Mouse (Mus musculus) liver, adult 2 months (tissue): ENCODE measurements around the gene Dyrk3. TPM values are rescaled to one million over a fixed set of nuclear protein-coding genes. Genes with fewer than 3 reads are reported as not detected.
"Not testable (repeated sequence)": the region's sequence is repeated elsewhere in the genome, so short reads cannot be mapped to it uniquely, and the experiment has no call there.

Experiments
- DNase-seq: peaks from one replicate; pipeline ENCODE4 v3.0.0-alpha.2; 2011; ENCODE audit warnings: low read depth, low spot score; ENCODE audit errors: extremely low read depth
- H3K27ac ChIP-seq: fragments of 200-500 bp; replicated peaks from 2 replicates; pipeline ENCODE4 v1.5.1; 2012; ENCODE audit warnings: low read depth, mild to moderate bottlenecking, control low read depth, inconsistent platforms, low read length; ENCODE audit not compliant: insufficient read depth
- H3K27me3 ChIP-seq: fragments of 200-500 bp; 2 replicates; pipeline ENCODE4 v1.6.1; 2012; ENCODE audit warnings: mild to moderate bottlenecking, moderate library complexity, low read length, inconsistent platforms; ENCODE audit not compliant: control insufficient read depth, insufficient read depth
- H3K36me3 ChIP-seq: fragments of 200-500 bp; 2 replicates; pipeline ENCODE4 v1.6.1; 2012; ENCODE audit warnings: low read length, inconsistent platforms; ENCODE audit not compliant: control insufficient read depth, insufficient read depth
- H3K4me1 ChIP-seq: fragments of 200-500 bp; 2 replicates; pipeline ENCODE4 v1.6.1; 2011; ENCODE audit warnings: low read length; ENCODE audit not compliant: control insufficient read depth, insufficient read depth
- H3K4me3 ChIP-seq: fragments of 200-500 bp; 2 replicates; pipeline ENCODE4 v1.5.1; 2011; ENCODE audit warnings: low read depth, mild to moderate bottlenecking, control low read depth, low read length, moderate library complexity; ENCODE audit not compliant: insufficient read depth
- H3K79me2 ChIP-seq: fragments of 200-500 bp; 2 replicates; pipeline ENCODE4 v1.6.1; 2012; ENCODE audit warnings: inconsistent platforms, mild to moderate bottlenecking, low read length, moderate library complexity; ENCODE audit not compliant: control insufficient read depth, insufficient read depth
- H3K9ac ChIP-seq: fragments of 200-500 bp; 2 replicates; pipeline ENCODE4 v1.6.1; 2012; ENCODE audit warnings: low read depth, mild to moderate bottlenecking, control low read depth, inconsistent platforms, low read length
- CTCF ChIP-seq: fragments of 200-500 bp; IDR thresholded peaks from 2 replicates; pipeline ENCODE4 v1.5.1; 2011; ENCODE audit warnings: low read depth, low read length, control low read depth
- POLR2A ChIP-seq: fragments of 200-500 bp; IDR thresholded peaks from 2 replicates; pipeline ENCODE4 v1.6.1; 2011; ENCODE audit warnings: low read length, control low read depth; ENCODE audit not compliant: insufficient read depth; ENCODE audit errors: extremely low read depth
- WGBS: fragments of 180-500 bp; shearing (Covaris S2); methylation state at CpG from one replicate; pipeline ENCODE4 v1.1.7; 2018; 5-methylcytosine and 5-hydroxymethylcytosine counted together
- polyA plus RNA-seq: library from polyadenylated mRNA; depleted of rRNA; stranded (reverse); fragments of >200 nt; gene quantifications from 2 replicates; pipeline ENCODE4 v1.2.3, GENCODE M21; 2012
- total RNA-seq: library from RNA; depleted of rRNA; stranded (reverse); fragments of >200 nt; gene quantifications from 2 replicates; pipeline ENCODE4 v1.2.3, GENCODE M21; 2014

The Dyrk3 gene
- total and polyA plus RNA-seq, 2 experiments: 0.50 to 1.3 TPM

DNA sequence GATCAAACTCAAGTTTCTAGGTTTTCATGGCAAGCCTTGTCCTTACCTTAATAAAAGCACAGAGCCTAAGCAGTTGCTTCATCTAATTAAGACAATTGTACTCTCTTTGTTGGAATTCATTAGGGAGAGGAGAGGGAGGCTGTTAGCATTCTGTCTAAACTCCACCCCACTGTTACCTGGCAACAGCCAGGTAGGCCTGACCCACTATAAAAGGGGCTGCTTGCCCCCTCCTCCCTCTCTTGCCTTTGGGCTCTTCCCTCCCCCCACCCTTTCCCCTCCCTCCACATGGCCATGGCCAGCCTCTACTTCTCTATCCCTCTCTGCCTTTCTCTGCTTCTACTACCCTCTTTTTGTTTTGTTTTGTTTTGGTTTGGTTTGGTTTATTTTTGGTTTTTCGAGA, 11.4 kb upstream of the Dyrk3 start:
- DNase-seq: no peak
- H3K4me3 ChIP-seq: no peak overlapping the region
- H3K79me2 ChIP-seq: no peaks in the 10 kb centered on the region; the same call in 1 of the 2 replicates
- H3K36me3 ChIP-seq: no peaks in the 10 kb centered on the region
- H3K27ac ChIP-seq: no peak overlapping the region
- H3K9ac ChIP-seq: no peak overlapping the region
- WGBS: 47% methylated on average over 1 of the region's 1 CpGs
- peaks cover 5% of the 10 kb centered on the region; the same call in 1 of the 2 replicates for H3K4me1 ChIP-seq
- TF ChIP-seq CTCF (no peak), POLR2A (no peak)
- H3K27me3 ChIP-seq: no peaks in the 10 kb centered on the region

DNA sequence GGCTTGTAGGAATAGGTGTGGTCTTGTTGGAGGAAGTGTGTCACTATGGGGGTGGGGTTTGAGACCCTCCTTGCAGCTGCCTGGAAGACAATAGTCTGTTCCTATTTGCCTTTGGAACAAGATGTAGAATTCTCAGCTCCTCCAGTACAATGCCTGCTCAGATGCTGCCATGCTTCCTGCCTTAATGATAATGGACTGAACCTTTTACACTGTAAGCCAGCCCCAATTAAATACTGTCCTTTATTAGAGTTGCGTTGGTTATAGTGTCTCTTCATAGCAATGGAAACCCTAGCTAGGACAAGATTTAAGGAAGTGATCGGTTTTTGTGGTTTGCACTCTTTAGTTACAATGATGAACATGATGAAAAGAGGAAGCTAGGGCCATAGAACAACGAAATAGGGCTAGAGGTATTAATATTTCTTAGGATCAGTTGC, 8.1 kb upstream of the Dyrk3 start:
- Histone ChIP-seq H3K4me3 (no peak overlapping the region), H3K9ac (no peak overlapping the region), H3K36me3 (no peaks in the 10 kb centered on the region), H3K27me3 (no peaks in the 10 kb centered on the region), H3K79me2 (no peaks in the 10 kb centered on the region), H3K27ac (no peak overlapping the region), H3K4me1 (no peaks in the 10 kb centered on the region)
- DNase-seq: no peak
- no peak for TF ChIP-seq POLR2A
- TF ChIP-seq CTCF: no peak
- 88% methylated on average over 3 of the region's 3 CpGs for WGBS

DNA sequence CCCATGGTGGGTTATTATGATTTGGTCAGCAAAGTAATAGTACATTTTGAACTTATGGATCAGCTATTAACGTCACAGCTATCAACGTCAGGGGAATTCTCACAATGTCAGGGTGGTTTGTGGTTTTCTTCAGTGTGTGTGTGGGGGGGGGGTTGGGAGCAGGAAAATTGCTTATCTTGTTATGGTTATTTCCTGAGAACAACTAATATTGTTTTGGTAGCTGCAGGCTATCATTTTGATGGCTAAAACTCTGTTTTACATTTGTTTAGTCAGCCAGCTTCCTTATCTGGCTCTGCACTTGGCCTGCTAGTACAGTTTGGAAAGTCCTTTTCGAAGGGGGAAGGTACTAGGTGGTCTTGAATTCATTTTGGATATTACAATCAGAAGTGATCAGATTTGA, 7.1 kb upstream of the Dyrk3 start:
- not testable (repeated sequence) for H3K27me3 ChIP-seq, H3K79me2 ChIP-seq, DNase-seq, H3K36me3 ChIP-seq, H3K4me1 ChIP-seq, H3K27ac ChIP-seq, H3K4me3 ChIP-seq, H3K9ac ChIP-seq
- WGBS: 92% methylated on average over 3 of the region's 3 CpGs

DNA sequence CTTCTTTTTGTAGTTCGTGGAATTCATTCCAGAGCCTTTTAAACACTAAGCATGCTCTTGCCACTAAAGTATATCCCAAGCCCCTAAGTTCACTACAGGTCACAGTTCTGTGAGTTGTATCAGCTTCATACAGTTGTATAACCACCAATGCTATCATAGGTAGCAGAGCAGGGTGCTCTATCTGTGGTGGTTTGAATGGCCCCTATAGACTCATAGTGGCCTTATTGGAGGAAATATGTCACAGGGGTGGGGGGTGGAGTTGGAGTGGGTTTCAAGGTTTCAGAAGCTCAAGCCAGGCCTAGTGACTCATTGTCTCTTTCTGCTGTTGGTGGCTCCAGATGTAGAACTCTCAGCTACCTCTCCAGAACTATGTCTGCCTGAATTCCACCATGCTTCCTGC, 4.3 kb upstream of the Dyrk3 start:
- Histone ChIP-seq H3K4me3 (no peak overlapping the region), H3K36me3 (no peaks in the 10 kb centered on the region), H3K27me3 (no peaks in the 10 kb centered on the region), H3K9ac (no peak overlapping the region), H3K4me1 (no peaks in the 10 kb centered on the region), H3K79me2 (no peaks in the 10 kb centered on the region), H3K27ac (no peak overlapping the region)
- 81% methylated on average over 1 of the region's 1 CpGs for WGBS
- no peak for TF ChIP-seq POLR2A
- DNase-seq: no peak

DNA sequence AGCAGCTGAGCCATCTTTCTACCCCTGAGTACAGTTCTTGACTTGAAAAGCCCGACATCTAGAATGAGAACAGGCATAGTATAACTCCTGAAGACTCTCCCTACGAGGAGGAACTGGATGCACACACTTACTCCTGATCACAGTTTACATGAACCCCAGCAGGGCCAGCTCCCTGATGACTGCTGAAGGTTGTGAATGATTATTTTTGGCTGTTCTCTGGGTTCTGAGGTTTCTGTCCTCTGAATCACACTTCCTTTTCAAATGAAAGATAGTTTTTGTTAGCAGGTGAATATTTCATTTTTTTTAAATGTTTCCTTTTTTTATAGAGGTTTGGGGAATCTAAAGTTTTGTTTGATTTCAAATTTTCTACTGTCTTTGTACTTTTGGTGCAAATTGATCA, 3.3 kb upstream of the Dyrk3 start:
- WGBS: 74% methylated on average over 2 of the region's 2 CpGs
- Histone ChIP-seq H3K27me3 (no peaks in the 10 kb centered on the region), H3K27ac (no peak overlapping the region), H3K79me2 (no peaks in the 10 kb centered on the region), H3K4me1 (no peaks in the 10 kb centered on the region), H3K36me3 (no peaks in the 10 kb centered on the region), H3K9ac (no peak overlapping the region), H3K4me3 (no peak overlapping the region)
- no peak for TF ChIP-seq CTCF
- TF ChIP-seq POLR2A: no peak
- no peak for DNase-seq

DNA sequence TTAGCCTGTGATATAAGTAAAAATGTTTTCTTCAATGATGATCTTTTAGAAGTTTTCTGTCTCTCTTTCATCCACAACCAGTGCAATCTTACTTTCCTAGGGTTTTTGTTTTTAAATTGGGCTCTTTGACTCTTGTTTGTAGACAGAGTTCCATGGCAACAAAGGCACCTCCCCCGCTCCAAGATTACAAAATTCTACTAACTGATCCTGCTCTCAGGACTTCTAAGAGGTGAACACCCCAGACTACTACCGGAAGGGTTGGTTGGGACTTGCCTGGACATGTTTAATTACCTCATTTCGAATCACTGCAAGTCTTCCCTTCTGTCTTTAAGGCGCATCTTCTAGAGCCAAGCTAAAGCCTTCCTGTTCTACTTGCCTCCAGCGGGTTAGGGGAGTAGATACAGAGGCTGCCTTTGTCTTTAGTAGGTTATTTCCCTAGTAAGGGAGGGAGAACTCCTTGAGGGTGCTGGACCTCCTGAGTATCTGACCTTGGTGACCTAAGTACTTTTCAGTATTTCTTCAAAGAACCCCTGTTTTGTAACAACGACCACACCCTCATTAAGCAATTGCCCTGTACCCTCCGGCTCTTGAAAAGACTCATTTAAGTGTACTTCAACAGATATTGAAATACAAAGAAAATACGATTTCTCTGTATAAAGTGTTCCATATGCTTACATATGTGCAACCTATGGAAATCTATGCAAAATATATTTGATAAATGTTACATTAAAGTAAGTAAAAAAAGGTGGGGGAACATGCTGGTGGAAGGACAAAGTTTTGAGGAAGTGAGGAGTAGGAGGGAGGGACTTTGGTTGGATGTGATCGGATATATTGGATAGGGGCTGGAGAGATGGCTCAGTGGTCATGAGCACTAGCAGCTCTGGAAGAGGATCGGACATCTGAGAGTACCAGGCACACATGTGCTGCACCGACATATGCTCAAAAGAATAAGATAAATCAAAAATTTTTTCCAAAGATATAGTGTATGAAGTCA, 1.3 kb upstream of the Dyrk3 start:
- Histone ChIP-seq H3K9ac (0 out of 2 replicates have a peak overlapping the region, but pooled peaks have one; percentile 47), H3K79me2 (no peaks in the 10 kb centered on the region), H3K27ac (peak overlapping the region; percentile 77; the same call in 1 of the 2 replicates), H3K4me1 (no peaks in the 10 kb centered on the region; the same call in 1 of the 2 replicates), H3K4me3 (peak overlapping the region; percentile 86; the same call in 1 of the 2 replicates), H3K36me3 (no peaks in the 10 kb centered on the region), H3K27me3 (no peaks in the 10 kb centered on the region)
- WGBS: 58% methylated on average over 11 of the region's 11 CpGs
- TF ChIP-seq CTCF: no peak
- TF ChIP-seq POLR2A: no peak
- peak; percentile 86 for DNase-seq
